Mouse (Mus musculus) forebrain, embryonic 10.5 days (tissue): Measurements from ENCODE around the gene Trim24. TPM values are rescaled to one million over a fixed set of nuclear protein-coding genes. Genes with fewer than 3 reads are reported as not detected.
"Not testable (repeated sequence)": the region's sequence is repeated elsewhere in the genome, so short reads cannot be mapped to it uniquely, and the experiment has no call there.

Experiments used
- DNase-seq: peaks from one replicate; pipeline ENCODE4 v3.0.0-alpha.2; 2017; ENCODE audit warnings: low spot score; ENCODE audit errors: extremely low spot score
- H3K27ac ChIP-seq: fragments of 300-500 bp; sonication (generic); 2 replicates; pipeline ENCODE4 v1.5.1; 2016; ENCODE audit warnings: mild to moderate bottlenecking
- H3K27me3 ChIP-seq: fragments of 300-500 bp; sonication (generic); 2 replicates; pipeline ENCODE4 v1.6.1; 2016; ENCODE audit warnings: mild to moderate bottlenecking; ENCODE audit not compliant: poor library complexity, severe bottlenecking
- H3K36me3 ChIP-seq: fragments of 300-500 bp; sonication (generic); replicated peaks from 2 replicates; pipeline ENCODE4 v1.6.1; 2016; ENCODE audit warnings: mild to moderate bottlenecking, moderate library complexity
- H3K4me1 ChIP-seq: fragments of 300-500 bp; sonication (generic); 2 replicates; pipeline ENCODE4 v1.6.1; 2016
- H3K4me3 ChIP-seq: fragments of 300-500 bp; sonication (generic); 2 replicates; pipeline ENCODE4 v1.5.1; 2016; ENCODE audit warnings: mild to moderate bottlenecking, moderate library complexity
- H3K9me3 ChIP-seq: fragments of 300-500 bp; sonication (generic); 2 replicates; pipeline ENCODE4 v1.6.1; 2016; ENCODE audit warnings: mild to moderate bottlenecking, moderate library complexity
- WGBS: fragments of 180-500 bp; shearing (Covaris S2); methylation state at CpG from one replicate; pipeline ENCODE4 v1.1.7; 2016; 5-methylcytosine and 5-hydroxymethylcytosine counted together
- polyA plus RNA-seq: library from polyadenylated mRNA; unstranded; fragments of >200 nt; fragmentation: Nextera tagmentation; extraction: Ambion mirVana; gene quantifications from 2 replicates; pipeline ENCODE4 v1.2.1, GENCODE M21; 2016

Trim24 gene
- polyA plus RNA-seq, 1 experiment from 2014 or later, result 19.6 TPM

- not testable (repeated sequence) for H3K4me1 ChIP-seq, H3K36me3 ChIP-seq, H3K4me3 ChIP-seq, DNase-seq, H3K27ac ChIP-seq, H3K27me3 ChIP-seq, H3K9me3 ChIP-seq
- 90% methylated on average over 4 of the region's 4 CpGs for WGBS
Observed at GRCm38 (mm10) chr6:37847531-37847930, 23.1 kb upstream of the Trim24 start.

GRCm38 (mm10) chr6:37851352-37851751 is 19.3 kb upstream of the Trim24 start:
- no peaks in the 10 kb centered on the region for H3K27me3 ChIP-seq
- H3K27ac ChIP-seq, result no peak overlapping the region
- no peak overlapping the region for H3K4me3 ChIP-seq
- peaks cover 4% of the 10 kb centered on the region; the same call in 1 of the 2 replicates for H3K9me3 ChIP-seq
- no peak for DNase-seq
- no peaks in the 10 kb centered on the region for H3K4me1 ChIP-seq
- 81% methylated on average over 2 of the region's 2 CpGs for WGBS
- no peaks in the 10 kb centered on the region for H3K36me3 ChIP-seq

- H3K4me1 ChIP-seq, result no peaks in the 10 kb centered on the region
- no peak overlapping the region for H3K27ac ChIP-seq
- H3K27me3 ChIP-seq, result no peaks in the 10 kb centered on the region
- H3K9me3 ChIP-seq, result peaks cover 4% of the 10 kb centered on the region; the same call in 1 of the 2 replicates
- WGBS, result 88% methylated on average over 2 of the region's 2 CpGs
- H3K4me3 ChIP-seq, result no peak overlapping the region
- DNase-seq, result no peak
- no peaks in the 10 kb centered on the region for H3K36me3 ChIP-seq
Observed at GRCm38 (mm10) chr6:37853289-37853688, 17.3 kb upstream of the Trim24 start.

GRCm38 (mm10) chr6:37855384-37855783 is 15.2 kb upstream of the Trim24 start:
- Histone ChIP-seq H3K4me1 (no peaks in the 10 kb centered on the region), H3K9me3 (no peaks in the 10 kb centered on the region), H3K4me3 (no peak overlapping the region), H3K27me3 (no peaks in the 10 kb centered on the region), H3K36me3 (no peaks in the 10 kb centered on the region), H3K27ac (no peak overlapping the region)
- no peak for DNase-seq
- WGBS, result 95% methylated on average over 2 of the region's 2 CpGs

GRCm38 (mm10) chr6:37856300-37856699 is 14.3 kb upstream of the Trim24 start:
- not testable (repeated sequence) for H3K27me3 ChIP-seq, H3K4me1 ChIP-seq, H3K36me3 ChIP-seq, H3K9me3 ChIP-seq, DNase-seq, H3K27ac ChIP-seq, H3K4me3 ChIP-seq
- 93% methylated on average over 9 of the region's 9 CpGs for WGBS

GRCm38 (mm10) chr6:37857196-37857874 is 13.3 kb upstream of the Trim24 start:
- no peak overlapping the region for H3K4me3 ChIP-seq
- H3K9me3 ChIP-seq, result no peaks in the 10 kb centered on the region
- H3K4me1 ChIP-seq, result no peaks in the 10 kb centered on the region
- no peaks in the 10 kb centered on the region for H3K36me3 ChIP-seq
- 74% methylated on average over 4 of the region's 4 CpGs for WGBS
- no peak for DNase-seq
- no peak overlapping the region for H3K27ac ChIP-seq
- no peaks in the 10 kb centered on the region for H3K27me3 ChIP-seq

- H3K27ac ChIP-seq, result no peak overlapping the region
- no peaks in the 10 kb centered on the region for H3K9me3 ChIP-seq
- DNase-seq, result no peak
- 86% methylated on average over 4 of the region's 4 CpGs for WGBS
- H3K4me3 ChIP-seq, result no peak overlapping the region
- no peaks in the 10 kb centered on the region for H3K36me3 ChIP-seq
- no peaks in the 10 kb centered on the region for H3K4me1 ChIP-seq
- no peaks in the 10 kb centered on the region for H3K27me3 ChIP-seq
Observed at GRCm38 (mm10) chr6:37858126-37858525, 12.5 kb upstream of the Trim24 start.

GRCm38 (mm10) chr6:37862893-37863292 is 7.7 kb upstream of the Trim24 start:
- 86% methylated on average over 7 of the region's 7 CpGs for WGBS
- no peaks in the 10 kb centered on the region for H3K27me3 ChIP-seq
- no peaks in the 10 kb centered on the region for H3K36me3 ChIP-seq
- no peak for DNase-seq
- H3K4me3 ChIP-seq, result no peak overlapping the region
- no peaks in the 10 kb centered on the region for H3K4me1 ChIP-seq
- H3K9me3 ChIP-seq, result no peaks in the 10 kb centered on the region
- H3K27ac ChIP-seq, result no peak overlapping the region

- H3K36me3 ChIP-seq, result no peaks in the 10 kb centered on the region
- no peak for DNase-seq
- H3K4me3 ChIP-seq, result no peak overlapping the region
- no peaks in the 10 kb centered on the region for H3K27me3 ChIP-seq
- WGBS, result 84% methylated on average over 2 of the region's 2 CpGs
- no peaks in the 10 kb centered on the region for H3K4me1 ChIP-seq
- H3K27ac ChIP-seq, result no peak overlapping the region
- H3K9me3 ChIP-seq, result no peaks in the 10 kb centered on the region
Observed at GRCm38 (mm10) chr6:37863961-37864730, 6.5 kb upstream of the Trim24 start.

- Histone ChIP-seq H3K4me3 (peak overlapping the region; percentile 90), H3K36me3 (peaks cover 42% of the 10 kb centered on the region), H3K9me3 (peaks cover 43% of the 10 kb centered on the region), H3K27ac (peak overlapping the region; percentile 99), H3K27me3 (no peaks in the 10 kb centered on the region), H3K4me1 (0 out of 2 replicates have a peak, but pooled peaks cover 5% of the 10 kb centered on the region)
- under 1% methylated on average over 65 of the region's 70 CpGs for WGBS
- peak; percentile 77 for DNase-seq
Observed at GRCm38 (mm10) chr6:37871137-37871851, 683 bp downstream of the Trim24 start.

GRCm38 (mm10) chr6:37872861-37873260 is 2.2 kb downstream of the Trim24 start:
- H3K36me3 ChIP-seq, result peaks cover 58% of the 10 kb centered on the region

GRCm38 (mm10) chr6:37873731-37874130 is 3.1 kb downstream of the Trim24 start:
- H3K27ac ChIP-seq, result no peak overlapping the region
- 0 out of 2 replicates have a peak, but pooled peaks cover 5% of the 10 kb centered on the region for H3K4me1 ChIP-seq
- H3K36me3 ChIP-seq, result peaks cover 66% of the 10 kb centered on the region
- H3K4me3 ChIP-seq, result no peak overlapping the region
- no peak for DNase-seq
- peaks cover 68% of the 10 kb centered on the region for H3K9me3 ChIP-seq
- H3K27me3 ChIP-seq, result no peaks in the 10 kb centered on the region

More at GRCm38 (mm10) chr6:37872861-37873260, 2.2 kb downstream of the Trim24 start:
- no peaks in the 10 kb centered on the region for H3K27me3 ChIP-seq
- no peak overlapping the region for H3K27ac ChIP-seq
- H3K4me1 ChIP-seq, result 0 out of 2 replicates have a peak, but pooled peaks cover 5% of the 10 kb centered on the region
- no peak for DNase-seq
- WGBS, result 92% methylated on average over 1 of the region's 1 CpGs
- peaks cover 59% of the 10 kb centered on the region for H3K9me3 ChIP-seq
- peak overlapping the region; percentile 90; the same call in 1 of the 2 replicates for H3K4me3 ChIP-seq

- H3K4me3 ChIP-seq, result no peak overlapping the region
- H3K4me1 ChIP-seq, result no peaks in the 10 kb centered on the region
- H3K27me3 ChIP-seq, result no peaks in the 10 kb centered on the region
- no peak overlapping the region for H3K27ac ChIP-seq
- no peak for DNase-seq
- H3K9me3 ChIP-seq, result peaks cover 95% of the 10 kb centered on the region
- peaks cover 96% of the 10 kb centered on the region for H3K36me3 ChIP-seq
- 88% methylated on average over 1 of the region's 1 CpGs for WGBS
Observed at GRCm38 (mm10) chr6:37878206-37878605, 7.6 kb downstream of the Trim24 start.
